Mouse (Mus musculus) cerebellum, postnatal 36 days (tissue): ENCODE measurements around the gene Cfap299.

Source experiments
- DNase-seq, 2 experiments: peaks; one replicate each; pipeline ENCODE4 v3.0.0; 2021 to 2022; ENCODE audit warnings: mixed read lengths in 2 of 2

The Cfap299 gene

GRCm38 (mm10) chr5:98688254-98688653, 359.1 kb downstream of the Cfap299 start:
- DNase-seq, result no peak

GRCm38 (mm10) chr5:98692070-98692469, 363.0 kb downstream of the Cfap299 start:
- no peak for DNase-seq

GRCm38 (mm10) chr5:98696336-98696735, 367.2 kb downstream of the Cfap299 start:
- no peak for DNase-seq

GRCm38 (mm10) chr5:98703963-98704362, 374.9 kb downstream of the Cfap299 start:
- DNase-seq, result no peak

- DNase-seq, result no peak
Measured at GRCm38 (mm10) chr5:98706597-98706996, 377.5 kb downstream of the Cfap299 start.

GRCm38 (mm10) chr5:98715392-98715791, 386.3 kb downstream of the Cfap299 start:
- DNase-seq, result no peak

GRCm38 (mm10) chr5:98732157-98733009, 403.3 kb downstream of the Cfap299 start:
- DNase-seq, result no peak

GRCm38 (mm10) chr5:98733010-98733399, 403.9 kb downstream of the Cfap299 start:
- no peak for DNase-seq

- no peak for DNase-seq
Measured at GRCm38 (mm10) chr5:98761858-98762652, 433.0 kb downstream of the Cfap299 start.

GRCm38 (mm10) chr5:98778588-98778987, 449.5 kb downstream of the Cfap299 start:
- DNase-seq, result no peak

GRCm38 (mm10) chr5:98782066-98782465, 453.0 kb downstream of the Cfap299 start:
- DNase-seq, result no peak

- no peak for DNase-seq
Measured at GRCm38 (mm10) chr5:98787735-98788134, 458.6 kb downstream of the Cfap299 start.

GRCm38 (mm10) chr5:98788568-98788967, 459.5 kb downstream of the Cfap299 start:
- DNase-seq, result no peak

- no peak for DNase-seq
Measured at GRCm38 (mm10) chr5:98790894-98791607, 461.9 kb downstream of the Cfap299 start.

- no peak for DNase-seq
Measured at GRCm38 (mm10) chr5:98801495-98801894, 472.4 kb downstream of the Cfap299 start.

GRCm38 (mm10) chr5:98804761-98805160, 475.7 kb downstream of the Cfap299 start:
- no peak for DNase-seq

- no peak for DNase-seq
Measured at GRCm38 (mm10) chr5:98806492-98806891, 477.4 kb downstream of the Cfap299 start.

GRCm38 (mm10) chr5:98807022-98807421, 477.9 kb downstream of the Cfap299 start:
- DNase-seq, result no peak

GRCm38 (mm10) chr5:98807953-98808352, 478.8 kb downstream of the Cfap299 start:
- DNase-seq, result no peak

- no peak for DNase-seq
Measured at GRCm38 (mm10) chr5:98812380-98812779, 483.3 kb downstream of the Cfap299 start.

- no peak for DNase-seq
Measured at GRCm38 (mm10) chr5:98815269-98815668, 486.2 kb downstream of the Cfap299 start.

GRCm38 (mm10) chr5:98833760-98834159, 504.7 kb downstream of the Cfap299 start:
- no peak for DNase-seq

GRCm38 (mm10) chr5:98834300-98834699, 505.2 kb downstream of the Cfap299 start:
- DNase-seq, result no peak
